Mouse (Mus musculus): ENCODE measurements at regions not wholly inside any gene's neighbourhood (a gene's known extent, or its start where the extent isn't known, plus 50 kb on each side); places are given as distances from the start of the nearest gene placed in this dataset.

- peaks cover 25% of the 10 kb centered on the region for H3K4me1 ChIP-seq (ENCODE audit: control insufficient read depth, insufficient read depth, insufficient read length, low read length)
- no peak overlapping the region for H3K4me3 ChIP-seq (ENCODE audit: insufficient read depth, low read depth, low read length)
- H3K27ac ChIP-seq (replicated peaks; ENCODE audit: low read depth, low read length): peak overlapping the region; percentile 81
These were observed 137.3 kb downstream of the Fam43a start for GRCm38 (mm10) chr16:30736662-30737326.

DNA sequence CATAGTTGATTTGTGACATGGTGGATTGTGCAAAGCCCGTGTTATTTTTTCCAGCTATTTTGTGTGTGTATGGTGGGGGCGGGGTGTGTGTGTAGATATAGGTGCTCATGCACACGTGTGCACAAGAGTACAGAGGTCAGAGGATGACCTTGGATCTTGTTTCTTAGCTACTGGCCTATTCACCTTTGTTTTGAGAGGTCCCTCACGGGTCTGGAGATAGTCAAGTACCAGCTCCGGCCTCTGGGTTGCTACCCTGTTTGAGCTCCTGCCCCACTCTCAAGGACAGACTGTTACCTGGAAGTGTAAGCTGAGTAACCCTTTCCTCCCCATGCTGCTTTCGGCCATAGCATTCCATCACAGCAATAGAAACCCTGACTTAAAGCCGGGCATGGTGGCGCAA is 138.0 kb downstream of the Fam43a start:
- peak overlapping the region; percentile 80 for H3K27ac ChIP-seq (replicated peaks; ENCODE audit: low read depth, low read length)
- no peak overlapping the region for H3K4me3 ChIP-seq (ENCODE audit: insufficient read depth, low read depth, low read length)
- H3K4me1 ChIP-seq (ENCODE audit: control insufficient read depth, insufficient read depth, insufficient read length, low read length): peaks cover 29% of the 10 kb centered on the region

- H3K27ac ChIP-seq (replicated peaks; ENCODE audit: low read depth, low read length): no peak overlapping the region
- peaks cover 42% of the 10 kb centered on the region for H3K4me1 ChIP-seq (ENCODE audit: control insufficient read depth, insufficient read depth, insufficient read length, low read length)
- H3K4me3 ChIP-seq (ENCODE audit: insufficient read depth, low read depth, low read length): no peak overlapping the region
These were observed 140.1 kb downstream of the Fam43a start for GRCm38 (mm10) chr16:30739651-30740050.

DNA sequence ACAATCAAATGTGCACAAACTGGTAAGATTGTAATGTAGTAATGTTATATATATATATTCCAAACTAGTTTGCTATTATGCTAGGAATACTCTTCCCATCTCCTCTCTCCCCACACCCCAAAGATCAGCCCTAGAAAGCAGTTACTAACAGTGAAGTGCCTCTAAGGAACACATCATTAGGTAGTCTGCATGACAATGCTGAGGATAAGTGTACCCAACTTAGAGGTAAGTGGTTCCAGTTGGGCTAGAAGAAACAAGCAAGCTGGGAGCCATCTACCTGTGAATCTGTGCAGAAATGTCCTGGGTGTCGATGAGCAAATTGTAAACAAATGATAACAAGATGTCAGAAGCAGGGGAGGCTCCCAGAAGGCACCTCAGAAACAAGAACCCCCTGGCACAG is 141.7 kb downstream of the Fam43a start:
- H3K27ac ChIP-seq (replicated peaks; ENCODE audit: low read depth, low read length): no peak overlapping the region
- H3K4me1 ChIP-seq (ENCODE audit: control insufficient read depth, insufficient read depth, insufficient read length, low read length): peaks cover 43% of the 10 kb centered on the region
- H3K4me3 ChIP-seq (ENCODE audit: insufficient read depth, low read depth, low read length): no peak overlapping the region

- Histone ChIP-seq H3K4me1 (ENCODE audit: control insufficient read depth, insufficient read depth, insufficient read length, low read length) (peaks cover 53% of the 10 kb centered on the region), H3K4me3 (ENCODE audit: insufficient read depth, low read depth, low read length) (no peak overlapping the region), H3K27ac (replicated peaks; ENCODE audit: low read depth, low read length) (no peak overlapping the region)
These were observed 143.0 kb downstream of the Fam43a start for GRCm38 (mm10) chr16:30742474-30742873.

DNA sequence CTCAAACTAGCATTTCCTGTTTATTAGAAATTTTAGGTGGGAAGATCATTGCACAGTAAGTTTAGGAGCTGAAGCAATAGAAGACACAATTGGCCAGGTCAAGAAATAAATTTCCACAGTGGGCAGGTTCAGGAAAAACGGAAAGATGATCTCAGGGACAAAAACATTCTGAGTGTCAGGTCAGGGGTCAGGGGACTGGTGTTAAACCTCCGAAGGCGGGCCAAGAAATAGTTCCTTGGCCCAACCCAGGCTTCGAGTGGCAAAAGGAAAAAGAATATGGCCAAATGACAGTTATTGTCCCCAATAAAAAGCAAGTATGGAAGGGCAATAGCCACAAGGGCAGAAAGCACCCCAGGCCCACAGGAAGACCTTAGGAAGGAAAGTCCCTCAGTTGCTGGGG is 144.0 kb downstream of the Fam43a start:
- Histone ChIP-seq H3K4me1 (ENCODE audit: control insufficient read depth, insufficient read depth, insufficient read length, low read length) (peaks cover 52% of the 10 kb centered on the region), H3K27ac (replicated peaks; ENCODE audit: low read depth, low read length) (no peak overlapping the region), H3K4me3 (ENCODE audit: insufficient read depth, low read depth, low read length) (no peak overlapping the region)

DNA sequence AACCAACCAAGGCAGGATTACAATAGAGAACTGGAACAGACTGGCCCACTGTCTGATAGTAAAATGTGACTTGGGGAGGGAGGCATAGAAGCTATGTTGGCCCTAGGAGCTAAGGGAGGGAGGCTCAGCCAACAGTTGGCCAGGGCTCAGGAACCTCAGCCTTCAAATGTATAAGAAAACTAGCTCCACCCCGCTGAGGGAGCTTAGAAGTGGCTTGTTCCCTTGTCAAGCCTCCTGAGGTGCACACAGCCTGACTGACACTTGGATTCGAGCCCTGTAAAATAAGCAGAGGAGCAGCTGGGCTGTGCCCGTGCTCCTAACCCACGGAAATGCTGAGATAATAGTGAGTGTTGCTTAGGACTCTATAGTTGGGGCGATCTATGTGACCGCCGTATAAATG is 144.7 kb downstream of the Fam43a start:
- no peak overlapping the region for H3K27ac ChIP-seq (replicated peaks; ENCODE audit: low read depth, low read length)
- H3K4me3 ChIP-seq (ENCODE audit: insufficient read depth, low read depth, low read length): no peak overlapping the region
- H3K4me1 ChIP-seq (ENCODE audit: control insufficient read depth, insufficient read depth, insufficient read length, low read length): peaks cover 49% of the 10 kb centered on the region

GRCm38 (mm10) chr16:30745598-30746181 is 146.2 kb downstream of the Fam43a start:
- H3K4me3 ChIP-seq (ENCODE audit: insufficient read depth, low read depth, low read length): no peak overlapping the region
- H3K4me1 ChIP-seq (ENCODE audit: control insufficient read depth, insufficient read depth, insufficient read length, low read length): peaks cover 49% of the 10 kb centered on the region
- peak overlapping the region; percentile 77 for H3K27ac ChIP-seq (replicated peaks; ENCODE audit: low read depth, low read length)

DNA sequence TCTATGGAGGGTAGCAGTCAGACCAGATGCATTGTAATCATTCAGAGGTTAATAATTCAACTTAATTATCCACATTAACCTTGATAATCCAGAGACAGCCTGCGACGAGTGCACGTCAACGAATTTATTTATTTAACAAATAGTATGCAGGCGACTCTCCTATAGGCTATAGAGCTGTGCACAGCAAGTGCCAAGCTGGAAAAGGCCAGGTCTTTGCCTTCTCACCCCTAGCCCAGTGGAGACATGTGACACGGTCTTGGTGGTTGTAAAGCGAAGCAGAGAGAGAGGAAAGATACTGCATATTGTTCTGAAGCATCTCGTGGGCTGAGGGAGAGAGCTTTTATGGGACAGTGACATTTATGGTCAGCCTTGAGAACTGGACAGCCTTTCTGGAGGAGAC is 146.7 kb downstream of the Fam43a start:
- Histone ChIP-seq H3K4me3 (ENCODE audit: insufficient read depth, low read depth, low read length) (no peak overlapping the region), H3K4me1 (ENCODE audit: control insufficient read depth, insufficient read depth, insufficient read length, low read length) (peaks cover 49% of the 10 kb centered on the region), H3K27ac (replicated peaks; ENCODE audit: low read depth, low read length) (peak overlapping the region; percentile 42)

- Histone ChIP-seq H3K4me3 (ENCODE audit: insufficient read depth, low read depth, low read length) (no peak overlapping the region), H3K27ac (replicated peaks; ENCODE audit: low read depth, low read length) (no peak overlapping the region), H3K4me1 (ENCODE audit: control insufficient read depth, insufficient read depth, insufficient read length, low read length) (peaks cover 28% of the 10 kb centered on the region)
These were observed 150.3 kb downstream of the Fam43a start for GRCm38 (mm10) chr16:30749841-30750240.

DNA sequence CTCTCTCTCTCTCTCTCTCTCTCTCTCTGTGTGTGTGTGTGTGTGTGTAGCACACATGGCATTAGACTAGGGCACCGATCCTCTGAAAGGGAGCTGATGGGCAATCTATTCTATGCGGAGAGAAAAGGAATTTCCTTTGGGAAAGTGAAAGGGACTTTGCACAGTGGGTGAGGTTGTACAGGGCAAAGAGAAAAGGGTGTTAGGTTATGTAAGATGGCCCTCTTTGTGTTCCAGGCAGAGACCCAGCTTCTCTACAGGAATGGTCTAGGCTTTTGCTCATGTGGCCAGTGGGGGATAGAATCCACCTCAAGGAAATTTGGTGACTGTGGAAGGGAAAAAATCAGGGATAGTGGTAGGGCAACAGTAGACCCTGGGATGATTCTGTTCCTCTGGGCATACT is 156.2 kb downstream of the Fam43a start:
- no peak overlapping the region for H3K27ac ChIP-seq (replicated peaks; ENCODE audit: low read depth, low read length)
- H3K4me1 ChIP-seq (ENCODE audit: control insufficient read depth, insufficient read depth, insufficient read length, low read length): 0 out of 2 replicates have a peak, but pooled peaks cover 3% of the 10 kb centered on the region
- no peak overlapping the region for H3K4me3 ChIP-seq (ENCODE audit: insufficient read depth, low read depth, low read length)

DNA sequence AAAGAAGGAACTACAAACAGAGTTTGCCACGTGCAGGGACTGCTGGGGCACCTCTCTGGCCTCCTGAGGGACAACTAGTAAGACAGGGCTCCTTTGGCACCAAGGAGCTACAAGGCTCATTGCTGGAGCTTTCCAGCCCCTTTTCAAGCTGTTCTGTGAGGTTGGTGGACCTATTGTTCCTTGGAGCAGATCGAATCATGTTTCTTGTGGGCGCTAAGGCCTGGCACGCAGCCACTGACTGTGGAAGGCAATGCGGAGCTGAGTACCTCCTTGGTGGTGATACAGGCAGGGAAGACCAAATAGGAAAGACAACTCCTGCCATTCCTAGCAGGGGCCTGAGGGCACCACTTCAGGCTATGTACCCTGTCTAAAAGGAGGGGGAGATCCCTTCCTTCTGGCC is 157.2 kb downstream of the Fam43a start:
- Histone ChIP-seq H3K4me1 (ENCODE audit: control insufficient read depth, insufficient read depth, insufficient read length, low read length) (0 out of 2 replicates have a peak, but pooled peaks cover 3% of the 10 kb centered on the region), H3K4me3 (ENCODE audit: insufficient read depth, low read depth, low read length) (no peak overlapping the region), H3K27ac (replicated peaks; ENCODE audit: low read depth, low read length) (no peak overlapping the region)

- Histone ChIP-seq H3K27ac (replicated peaks; ENCODE audit: low read depth, low read length) (no peak overlapping the region), H3K4me3 (ENCODE audit: insufficient read depth, low read depth, low read length) (no peak overlapping the region), H3K4me1 (ENCODE audit: control insufficient read depth, insufficient read depth, insufficient read length, low read length) (0 out of 2 replicates have a peak, but pooled peaks cover 3% of the 10 kb centered on the region)
These were observed 158.0 kb downstream of the Fam43a start for GRCm38 (mm10) chr16:30757556-30757955.

GRCm38 (mm10) chr16:30758041-30758440 is 158.5 kb downstream of the Fam43a start:
- Histone ChIP-seq H3K4me3 (ENCODE audit: insufficient read depth, low read depth, low read length) (no peak overlapping the region), H3K27ac (replicated peaks; ENCODE audit: low read depth, low read length) (peak overlapping the region; percentile 23; the same call in 1 of the 2 replicates), H3K4me1 (ENCODE audit: control insufficient read depth, insufficient read depth, insufficient read length, low read length) (0 out of 2 replicates have a peak, but pooled peaks cover 3% of the 10 kb centered on the region)

DNA sequence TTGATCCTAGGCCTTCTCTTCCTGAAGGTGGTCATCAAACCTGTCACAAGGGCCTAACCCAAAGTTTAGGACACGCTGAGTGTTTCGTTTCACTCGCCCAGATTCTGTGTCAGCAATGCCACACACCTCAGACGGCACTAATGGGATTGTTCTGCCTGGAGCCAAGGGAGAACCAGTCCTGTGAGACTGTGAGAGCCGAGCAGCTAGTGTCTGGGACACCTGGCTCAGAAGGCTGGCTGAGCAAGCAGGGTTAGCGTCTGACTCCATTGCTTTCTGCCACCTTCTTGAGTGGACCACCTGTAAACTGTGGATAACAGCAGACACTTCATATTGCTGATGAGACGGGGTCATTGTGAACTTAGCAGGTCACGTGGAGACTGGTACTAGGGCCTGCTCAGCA is 160.0 kb downstream of the Fam43a start:
- H3K4me1 ChIP-seq (ENCODE audit: control insufficient read depth, insufficient read depth, insufficient read length, low read length): 0 out of 2 replicates have a peak, but pooled peaks cover 3% of the 10 kb centered on the region
- H3K4me3 ChIP-seq (ENCODE audit: insufficient read depth, low read depth, low read length): no peak overlapping the region
- no peak overlapping the region for H3K27ac ChIP-seq (replicated peaks; ENCODE audit: low read depth, low read length)

GRCm38 (mm10) chr16:30761201-30761710 is 161.7 kb downstream of the Fam43a start:
- H3K4me3 ChIP-seq (ENCODE audit: insufficient read depth, low read depth, low read length): no peak overlapping the region
- H3K4me1 ChIP-seq (ENCODE audit: control insufficient read depth, insufficient read depth, insufficient read length, low read length): 0 out of 2 replicates have a peak, but pooled peaks cover 3% of the 10 kb centered on the region
- no peak overlapping the region for H3K27ac ChIP-seq (replicated peaks; ENCODE audit: low read depth, low read length)
